Mouse (Mus musculus) gastrocnemius, postnatal 10 days (tissue): ENCODE data around the gene Fxr2. TPM values are rescaled to one million over a fixed set of nuclear protein-coding genes. Genes with fewer than 3 reads are reported as not detected.
"Not testable (repeated sequence)": the region's sequence is repeated elsewhere in the genome, so short reads cannot be mapped to it uniquely, and the experiment has no call there.

Source experiments
- DNase-seq: peaks from one replicate; pipeline ENCODE4 v3.0.0; 2021; ENCODE audit warnings: mixed read lengths
- total RNA-seq, 2 experiments: library from RNA; stranded (reverse); gene quantifications; 2 replicates each; pipeline ENCODE4 v1.2.3; 2021

Gene Fxr2
- total RNA-seq, 2 experiments from 2014 or later: 66.3 to 85.0 TPM

DNA sequence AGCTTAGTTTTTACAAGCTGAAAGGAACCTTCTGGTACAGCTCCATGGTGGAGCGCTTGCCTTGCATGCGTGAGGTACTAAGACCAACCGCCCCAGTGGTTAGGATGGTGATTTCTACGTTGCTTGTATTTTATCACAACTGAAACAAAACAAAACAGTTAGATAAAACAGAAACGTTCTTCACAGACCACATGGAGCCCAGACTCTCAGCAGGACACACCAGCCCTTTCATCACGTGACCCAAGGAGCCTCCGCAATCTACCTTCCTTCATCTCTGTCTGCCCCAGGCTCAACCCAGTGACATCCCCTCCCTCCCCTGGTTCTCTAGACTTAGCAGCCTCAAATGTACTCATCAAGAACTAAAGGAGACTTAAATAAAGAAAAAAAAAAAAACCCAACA, 23.4 kb upstream of the Fxr2 start:
- DNase-seq: no peak

DNA sequence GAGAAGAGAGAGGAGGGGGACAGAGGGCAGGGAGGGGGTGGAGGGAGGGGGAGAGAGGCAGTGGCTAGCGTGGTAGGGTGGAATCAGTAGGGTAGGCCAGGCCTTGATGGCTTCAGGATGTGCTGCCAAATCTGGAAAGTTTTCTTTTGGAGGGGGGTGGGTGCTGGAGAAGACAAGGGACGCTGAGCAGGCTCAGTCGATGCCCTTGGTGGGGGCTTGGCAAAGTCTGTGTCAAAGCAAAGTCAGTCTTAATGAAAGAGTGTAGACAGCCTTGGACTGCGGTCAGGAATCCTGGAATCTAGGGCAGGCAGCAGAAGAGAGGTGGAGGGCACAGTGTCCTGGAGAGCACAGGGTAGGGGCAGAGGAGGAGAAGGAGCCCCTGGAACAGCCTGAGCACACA, 21.9 kb upstream of the Fxr2 start:
- DNase-seq: no peak

DNA sequence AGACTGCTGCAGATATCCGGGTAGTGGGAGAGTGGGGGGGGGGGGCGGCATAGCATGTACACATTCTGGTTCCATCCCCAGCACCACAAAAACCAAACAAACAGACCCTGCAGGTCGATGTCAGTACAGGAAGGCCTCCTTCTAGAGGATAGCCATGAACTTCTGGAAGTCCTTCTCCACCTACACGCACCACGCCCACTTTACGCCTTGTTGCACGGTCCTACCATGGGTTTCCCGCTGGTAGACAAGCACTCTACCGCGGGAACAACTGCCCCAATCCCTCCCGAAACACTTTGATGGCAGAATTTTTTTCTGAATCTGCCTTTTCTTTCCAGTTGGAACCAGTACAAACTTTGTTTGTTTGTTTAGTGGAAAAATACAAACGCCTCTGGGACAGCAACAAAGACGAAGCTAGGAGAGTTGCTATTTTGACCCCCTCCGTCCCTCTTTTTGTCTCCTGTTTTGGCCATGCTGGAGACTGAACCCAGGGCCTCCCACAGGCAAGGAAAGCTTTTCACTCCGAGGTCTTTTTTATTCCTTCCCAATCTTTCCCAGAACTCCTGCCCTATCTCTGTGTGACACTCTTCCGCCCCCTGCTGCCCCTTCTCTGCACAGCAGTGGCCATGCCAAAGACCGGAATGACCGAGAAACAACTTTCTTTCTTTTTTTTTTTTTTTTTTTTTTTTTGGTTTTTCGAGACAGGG, 19.1 kb upstream of the Fxr2 start:
- peak; percentile 87 for DNase-seq

- not testable (repeated sequence) for DNase-seq
Measured at GRCm38 (mm10) chr11:69614257-69614588, 18.6 kb upstream of the Fxr2 start.

DNA sequence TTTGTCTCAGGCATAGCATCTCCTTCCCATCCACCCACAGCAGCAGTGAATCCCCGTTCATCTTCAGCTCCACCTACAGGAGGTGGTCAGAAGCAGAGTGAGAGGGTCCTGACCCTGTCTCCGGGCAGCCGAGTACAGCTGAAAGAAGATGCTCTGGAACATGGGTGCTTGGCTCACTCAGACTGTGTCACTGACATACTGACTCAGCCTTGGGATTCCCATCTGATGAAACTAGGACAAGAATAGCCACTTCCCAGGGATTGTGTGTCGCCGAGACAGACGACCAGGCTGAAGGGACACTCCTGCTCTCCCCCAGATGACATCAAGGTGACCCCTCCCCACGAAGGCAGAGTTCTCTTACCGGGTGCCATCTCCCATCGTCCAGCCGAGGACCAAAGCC, 16.0 kb upstream of the Fxr2 start:
- DNase-seq: no peak

DNA sequence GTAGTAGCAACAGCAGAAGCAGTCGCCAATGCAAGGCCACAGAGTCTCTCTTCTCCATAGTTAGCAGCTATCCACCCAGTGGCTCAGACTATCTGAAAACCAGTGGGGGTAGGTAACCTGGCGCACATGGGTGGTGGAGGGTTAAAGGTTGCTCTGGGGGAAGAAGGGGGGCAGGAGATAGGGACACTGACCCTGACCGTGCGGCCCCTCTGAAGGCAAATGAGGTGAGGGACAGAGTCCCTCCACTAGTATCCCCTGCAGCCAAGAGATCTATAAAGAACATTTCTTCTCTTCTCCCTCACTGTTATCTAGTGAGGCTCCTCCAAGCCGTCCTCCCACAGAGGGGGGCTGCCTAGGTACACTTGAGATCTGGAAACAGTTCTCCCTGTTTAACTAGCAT, 15.0 kb upstream of the Fxr2 start, which contains the start of gene Shbg:
Gene Shbg, minus strand, starts transcription at position 101 of the 400 bp plus-strand sequence.
- no peak for DNase-seq

DNA sequence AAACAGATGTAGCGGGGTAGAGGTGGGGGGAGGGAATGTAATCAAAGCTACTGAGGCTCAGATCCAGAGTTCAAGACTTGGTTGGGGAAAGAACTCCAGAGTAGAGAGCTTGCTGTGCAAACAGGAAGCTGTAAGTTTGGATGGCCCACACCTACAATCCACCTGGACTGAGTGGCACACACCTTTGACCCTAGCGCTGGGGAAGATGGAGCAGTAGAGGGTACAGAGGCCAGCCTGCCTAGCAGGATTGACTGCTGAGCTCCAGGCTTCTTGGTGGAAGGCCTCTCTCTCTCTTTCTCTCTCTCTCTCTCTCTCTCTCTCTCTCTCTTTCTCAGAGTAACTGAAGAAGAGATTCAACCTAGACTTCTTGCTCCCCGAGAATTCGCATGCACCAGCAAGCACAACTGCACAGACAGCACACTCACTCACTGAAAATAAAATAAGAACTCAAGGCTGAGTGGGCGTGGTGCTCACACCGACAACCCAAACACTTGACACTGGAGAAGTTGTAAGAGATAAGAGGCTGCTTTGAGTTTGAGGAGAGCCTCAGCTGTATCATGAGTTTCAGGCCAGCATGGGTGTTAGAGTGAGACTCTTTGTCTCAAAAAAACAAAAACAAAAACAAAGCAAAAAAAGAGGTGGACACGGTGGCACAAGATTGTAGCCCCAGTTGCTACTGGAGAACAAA, 12.3 kb upstream of the Fxr2 start:
- DNase-seq: no peak

DNA sequence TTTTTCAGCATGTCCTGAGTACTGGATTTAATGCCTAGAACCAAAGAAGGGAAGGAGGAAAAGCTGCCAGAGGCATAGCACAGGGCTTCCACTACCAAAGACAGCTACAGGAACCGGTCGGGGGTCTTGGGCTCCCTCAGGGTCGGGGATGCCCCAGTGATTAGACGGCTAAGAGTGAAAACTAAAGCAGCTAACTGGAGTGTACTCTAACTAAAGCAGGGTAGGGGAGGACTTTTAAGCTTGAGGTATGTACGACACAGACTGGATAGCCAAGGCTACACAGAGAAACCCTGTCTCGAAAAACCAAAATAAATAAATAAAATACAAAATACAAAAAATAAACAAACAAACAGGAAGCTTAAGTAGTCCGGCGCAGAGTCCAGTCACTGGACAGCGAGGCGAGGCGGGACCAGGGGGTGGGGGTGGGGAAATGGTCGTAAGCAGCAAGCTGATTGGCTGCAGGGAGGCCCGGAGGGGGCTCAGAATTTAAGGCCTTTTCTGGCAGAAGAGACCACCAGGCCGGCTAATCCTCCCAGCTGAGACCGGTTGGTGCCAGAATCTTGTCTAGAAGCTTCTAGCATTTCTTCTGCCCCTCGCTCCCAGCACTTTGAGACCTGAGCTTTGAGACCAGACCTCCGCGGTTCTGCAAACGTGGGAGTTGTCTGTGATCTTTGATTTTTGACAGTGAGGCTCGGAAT, 11.1 kb upstream of the Fxr2 start, which contains the start of gene Sat2:
Gene Sat2, plus strand, starts transcription at position 454 of the 698 bp plus-strand sequence.
- DNase-seq: peak; percentile 64

DNA sequence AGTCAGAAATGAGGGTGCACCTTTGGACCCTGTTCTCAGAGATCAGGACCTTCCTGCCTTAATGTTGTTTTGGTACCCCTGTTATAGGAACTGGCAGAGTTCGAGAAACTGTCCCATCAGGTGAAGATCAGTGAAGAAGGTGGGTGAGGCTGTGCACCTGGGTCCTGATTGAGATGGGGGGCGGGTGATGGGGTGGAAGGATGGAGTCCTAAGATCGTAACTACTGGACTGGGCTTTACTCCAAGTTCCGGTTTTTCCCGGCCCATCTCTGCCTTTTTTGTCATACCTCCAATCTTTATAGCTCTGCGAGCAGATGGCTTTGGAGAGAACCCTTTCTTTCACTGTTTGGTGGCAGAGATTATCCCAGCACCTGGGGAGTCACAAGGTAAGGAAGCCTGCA, 10.4 kb upstream of the Fxr2 start:
- no peak for DNase-seq

- no peak for DNase-seq
Measured at GRCm38 (mm10) chr11:69623006-69623405, 9.8 kb upstream of the Fxr2 start.

GRCm38 (mm10) chr11:69624339-69624738, 8.5 kb upstream of the Fxr2 start:
- not testable (repeated sequence) for DNase-seq

GRCm38 (mm10) chr11:69628286-69628685, 4.5 kb upstream of the Fxr2 start:
- peak; percentile 75 for DNase-seq

GRCm38 (mm10) chr11:69629802-69630201, 3.0 kb upstream of the Fxr2 start:
- DNase-seq: no peak

GRCm38 (mm10) chr11:69633128-69633866, 507 bp downstream of the Fxr2 start:
- DNase-seq: no peak

GRCm38 (mm10) chr11:69635471-69635870, 2.7 kb downstream of the Fxr2 start:
- DNase-seq: no peak

- no peak for DNase-seq
Measured at GRCm38 (mm10) chr11:69645860-69646259, 13.1 kb downstream of the Fxr2 start.

- no peak for DNase-seq
Measured at GRCm38 (mm10) chr11:69653399-69653798, 20.6 kb downstream of the Fxr2 start.

DNA sequence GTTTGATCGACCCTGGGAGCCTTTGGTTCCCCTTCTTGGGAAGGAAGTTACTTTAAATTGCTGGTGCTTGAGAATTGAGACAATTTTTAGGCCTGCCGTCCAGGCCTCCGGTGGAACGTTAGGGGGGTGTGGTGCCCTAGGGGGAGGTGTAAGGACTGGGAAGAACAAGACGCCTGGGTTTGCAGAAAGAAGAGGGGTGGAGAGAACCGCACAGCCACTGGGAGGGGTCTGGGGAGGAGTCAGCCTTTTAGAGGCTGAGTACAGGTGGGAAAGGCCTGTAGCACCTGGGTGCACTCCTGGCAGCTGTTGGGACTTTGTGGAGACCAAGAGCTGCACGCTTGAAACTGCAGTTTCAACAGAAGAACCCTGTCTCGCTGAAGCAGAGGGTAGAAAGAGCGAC, 22.0 kb downstream of the Fxr2 start:
- no peak for DNase-seq

DNA sequence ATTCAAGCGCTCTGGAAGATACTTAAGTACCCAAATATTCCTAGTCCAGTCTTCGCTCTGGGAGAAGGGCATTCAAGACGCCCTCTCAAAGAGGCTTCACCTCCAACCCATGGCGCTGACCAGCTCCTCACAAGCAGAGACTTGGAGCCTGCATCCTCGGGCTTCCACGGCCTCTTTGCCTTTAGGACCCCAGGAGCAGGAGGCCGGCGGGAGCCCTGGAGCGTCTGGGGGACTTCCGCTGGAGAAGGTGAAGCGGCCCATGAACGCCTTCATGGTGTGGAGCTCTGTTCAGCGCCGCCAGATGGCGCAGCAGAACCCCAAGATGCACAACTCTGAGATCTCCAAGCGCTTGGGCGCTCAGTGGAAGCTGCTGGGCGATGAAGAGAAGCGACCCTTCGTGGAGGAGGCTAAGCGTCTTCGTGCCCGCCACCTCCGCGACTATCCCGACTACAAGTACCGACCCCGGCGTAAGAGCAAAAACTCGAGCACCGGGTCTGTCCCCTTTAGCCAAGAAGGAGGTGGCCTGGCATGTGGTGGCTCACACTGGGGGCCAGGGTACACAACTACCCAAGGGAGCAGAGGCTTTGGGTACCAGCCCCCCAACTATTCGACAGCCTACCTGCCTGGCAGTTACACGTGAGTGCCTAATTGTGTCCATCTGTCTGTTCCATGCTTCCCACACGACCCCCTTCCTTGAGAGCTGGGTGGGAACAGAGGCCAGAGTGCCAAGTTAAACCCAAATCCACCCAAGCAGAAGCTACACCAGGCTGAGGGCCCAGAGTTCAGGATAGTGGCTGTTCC, 22.7 kb downstream of the Fxr2 start, which contains the start of gene Sox15:
Gene Sox15, plus strand, starts transcription at position 51 of the 801 bp plus-strand sequence.
- DNase-seq: peak; percentile 73

GRCm38 (mm10) chr11:69656065-69656455, 23.3 kb downstream of the Fxr2 start:
- DNase-seq: no peak

- no peak for DNase-seq
Measured at GRCm38 (mm10) chr11:69656617-69657461, 24.0 kb downstream of the Fxr2 start.
